Mouse (Mus musculus): ENCODE results near the gene Chrm1.
A peak's percentile ranks its signal among the peaks of the same experiment; 100 is the strongest.

Gene Chrm1

GRCm38 (mm10) chr19:8716767-8717475, 53.3 kb downstream of the Chrm1 start:
- peak; percentile 87 for DNase-seq (ENCODE audit: low read depth)

- DNase-seq (ENCODE audit: low read depth) = peak; percentile 90
Observed at GRCm38 (mm10) chr19:8718357-8718756, 54.8 kb downstream of the Chrm1 start.

GRCm38 (mm10) chr19:8719037-8719436, 55.4 kb downstream of the Chrm1 start:
- peak; percentile 64 for DNase-seq (ENCODE audit: low read depth)

- DNase-seq (ENCODE audit: low read depth) = peak; percentile 21
Observed at GRCm38 (mm10) chr19:8721378-8721777, 57.8 kb downstream of the Chrm1 start.

- peak; percentile 52 for DNase-seq (ENCODE audit: low read depth)
Observed at GRCm38 (mm10) chr19:8722021-8722420, 58.4 kb downstream of the Chrm1 start.

- no peak for DNase-seq (ENCODE audit: low read depth)
Observed at GRCm38 (mm10) chr19:8722559-8722906, 58.9 kb downstream of the Chrm1 start.

GRCm38 (mm10) chr19:8722907-8723573, 59.5 kb downstream of the Chrm1 start, which contains the start of gene Slc3a2:
TSS of gene Slc3a2 (minus strand) at chr19:8723369.
- peak; percentile 99 for DNase-seq (ENCODE audit: low read depth)

GRCm38 (mm10) chr19:8723574-8724346, 60.2 kb downstream of the Chrm1 start:
- peak; percentile 71 for DNase-seq (ENCODE audit: low read depth)

- peak; percentile 40 for DNase-seq (ENCODE audit: low read depth)
Observed at GRCm38 (mm10) chr19:8724392-8724791, 60.8 kb downstream of the Chrm1 start.

- DNase-seq (ENCODE audit: low read depth) = no peak
Observed at GRCm38 (mm10) chr19:8725081-8725613, 61.6 kb downstream of the Chrm1 start.

GRCm38 (mm10) chr19:8726609-8727390, 63.2 kb downstream of the Chrm1 start:
- DNase-seq (ENCODE audit: low read depth) = peak; percentile 44

- DNase-seq (ENCODE audit: low read depth) = peak; percentile 66
Observed at GRCm38 (mm10) chr19:8727495-8728114, 64.0 kb downstream of the Chrm1 start.

GRCm38 (mm10) chr19:8728335-8729099, 64.9 kb downstream of the Chrm1 start:
- DNase-seq (ENCODE audit: low read depth) = peak; percentile 61

Measured in 416B (cell line).